Mouse (Mus musculus): Measurements from ENCODE around the gene Nxt1. TPM values are rescaled to one million over a fixed set of nuclear protein-coding genes. Genes with fewer than 3 reads are reported as not detected.

The Nxt1 gene
- polyA plus RNA-seq (2021; fragmentation: Nextera tagmentation): 29.7 and 33.4 TPM in 2 replicates
- long read RNA-seq, experiment 1, transcript Nxt1-202 (3 exons, 1,116 nt): minor isoform, 6 of 34 reads
- long read RNA-seq, experiment 1, transcript Nxt1-201 (2 exons, 956 nt): major isoform, 27 of 34 reads
- long read RNA-seq, experiment 1, partial matches to known transcripts: 0 of 34 reads
- long read RNA-seq, experiment 1, other reads (novel, unspliced or antisense): 1 of 34 reads
- long read RNA-seq, experiment 2, transcript Nxt1-202 (3 exons, 1,116 nt): minor isoform, 5 of 18 reads
- long read RNA-seq, experiment 2, transcript Nxt1-201 (2 exons, 956 nt): major isoform, 11 of 18 reads
- long read RNA-seq, experiment 2, partial matches to known transcripts: 0 of 18 reads
- long read RNA-seq, experiment 2, other reads (novel, unspliced or antisense): 2 of 18 reads

GRCm38 (mm10) chr2:148672199-148673096, at the start of gene Nxt1:
Nxt1 (plus strand) TSS chr2:148672601.

GRCm38 (mm10) chr2:148680775-148681291, 8.4 kb downstream of the Nxt1 start, which contains the start of gene Gzf1:
Gzf1 (plus strand) TSS chr2:148681023.

Other genes starting within 250 kb of the Nxt1 start
- gene Cd93, start 229.0 kb upstream of the Nxt1 start, polyA plus RNA-seq (2021; fragmentation: Nextera tagmentation): 0.79 and 1.0 TPM in 2 replicates
- gene Gzf1, start 8.4 kb downstream of the Nxt1 start, polyA plus RNA-seq (2021; fragmentation: Nextera tagmentation): 12.6 and 14.5 TPM in 2 replicates
- gene Napb, start 59.9 kb downstream of the Nxt1 start, polyA plus RNA-seq (2021; fragmentation: Nextera tagmentation): 162 and 169 TPM in 2 replicates
- gene Cstl1, start 77.8 kb downstream of the Nxt1 start, polyA plus RNA-seq (2021; fragmentation: Nextera tagmentation): not detected in 2 replicates
- not detected in 2 replicates for gene Cst11, start 98.9 kb downstream of the Nxt1 start, polyA plus RNA-seq (2021; fragmentation: Nextera tagmentation)
- not detected in 2 replicates for gene 8030411F24Rik, start 109.4 kb downstream of the Nxt1 start, polyA plus RNA-seq (2021; fragmentation: Nextera tagmentation)
- 0.31 TPM in 1 of 2 replicates, not detected in the other for gene Cst12, start 116.8 kb downstream of the Nxt1 start, polyA plus RNA-seq (2021; fragmentation: Nextera tagmentation)
- not detected in 2 replicates for gene Cst8, start 126.2 kb downstream of the Nxt1 start, polyA plus RNA-seq (2021; fragmentation: Nextera tagmentation)
- gene Cst13, start 147.5 kb downstream of the Nxt1 start, polyA plus RNA-seq (2021; fragmentation: Nextera tagmentation): not detected in 2 replicates
- gene Cst9, start 162.5 kb downstream of the Nxt1 start, polyA plus RNA-seq (2021; fragmentation: Nextera tagmentation): not detected in 2 replicates
- not detected in 2 replicates for gene 9230104L09Rik, start 192.4 kb downstream of the Nxt1 start, polyA plus RNA-seq (2021; fragmentation: Nextera tagmentation)
- 13,390 and 16,424 TPM in 2 replicates for gene Cst3, start 203.1 kb downstream of the Nxt1 start, polyA plus RNA-seq (2021; fragmentation: Nextera tagmentation)